Mouse (Mus musculus) adrenal gland, adult 18-20 months (tissue): ENCODE data around the gene Slc30a10. TPM values are rescaled to one million over a fixed set of nuclear protein-coding genes. Genes with fewer than 3 reads are reported as not detected.

Experiments
- DNase-seq, 2 experiments: peaks; one replicate each; pipeline ENCODE4 v3.0.0; 2021 to 2022; ENCODE audit warnings: low spot score in 2 of 2
- total RNA-seq, 2 experiments: library from RNA; stranded (reverse); gene quantifications; 1 replicate in 1 of 2; 2 replicates in 1 of 2; pipeline ENCODE4 v1.2.3; 2021

The Slc30a10 gene
- total RNA-seq, 2 experiments from 2014 or later = not detected

- no peak for DNase-seq
Observed at GRCm38 (mm10) chr1:185460096-185460495, 5.4 kb downstream of the Slc30a10 start.

- DNase-seq = no peak
Observed at GRCm38 (mm10) chr1:185462889-185463288, 8.2 kb downstream of the Slc30a10 start.

- no peak for DNase-seq
Observed at GRCm38 (mm10) chr1:185469551-185470021, 14.9 kb downstream of the Slc30a10 start.

- DNase-seq = no peak
Observed at GRCm38 (mm10) chr1:185472025-185472720, 17.5 kb downstream of the Slc30a10 start.

GRCm38 (mm10) chr1:185472730-185473129, 18.1 kb downstream of the Slc30a10 start:
- DNase-seq = no peak

GRCm38 (mm10) chr1:185473437-185473836, 18.8 kb downstream of the Slc30a10 start:
- no peak for DNase-seq

- no peak for DNase-seq
Observed at GRCm38 (mm10) chr1:185479861-185480260, 25.2 kb downstream of the Slc30a10 start.

GRCm38 (mm10) chr1:185482001-185482761, 27.5 kb downstream of the Slc30a10 start:
- DNase-seq = no peak

- DNase-seq = no peak
Observed at GRCm38 (mm10) chr1:185482762-185483161, 28.1 kb downstream of the Slc30a10 start.

- DNase-seq = no peak
Observed at GRCm38 (mm10) chr1:185483356-185484057, 28.9 kb downstream of the Slc30a10 start.

- DNase-seq = no peak
Observed at GRCm38 (mm10) chr1:185484281-185484680, 29.6 kb downstream of the Slc30a10 start.

- no peak for DNase-seq
Observed at GRCm38 (mm10) chr1:185489893-185490292, 35.2 kb downstream of the Slc30a10 start.

GRCm38 (mm10) chr1:185490603-185491002, 36.0 kb downstream of the Slc30a10 start:
- DNase-seq = no peak

- no peak for DNase-seq
Observed at GRCm38 (mm10) chr1:185493439-185494034, 38.9 kb downstream of the Slc30a10 start.

- no peak for DNase-seq
Observed at GRCm38 (mm10) chr1:185496791-185497460, 42.3 kb downstream of the Slc30a10 start.

- no peak for DNase-seq
Observed at GRCm38 (mm10) chr1:185500602-185501001, 46.0 kb downstream of the Slc30a10 start.

- no peak for DNase-seq
Observed at GRCm38 (mm10) chr1:185501801-185502340, 47.2 kb downstream of the Slc30a10 start.

- no peak for DNase-seq
Observed at GRCm38 (mm10) chr1:185502550-185502949, 47.9 kb downstream of the Slc30a10 start.

- no peak for DNase-seq
Observed at GRCm38 (mm10) chr1:185509042-185509441, 54.4 kb downstream of the Slc30a10 start.

- DNase-seq = no peak
Observed at GRCm38 (mm10) chr1:185511306-185511705, 56.7 kb downstream of the Slc30a10 start.
